Mouse (Mus musculus): ENCODE data around the gene Nt5dc3.

Gene Nt5dc3

GRCm38 (mm10) chr10:86880071-86880806 lies 101.4 kb downstream of the Nt5dc3 start:
- DNase-seq (ENCODE audit: low spot score), result no peak

- no peak for DNase-seq (ENCODE audit: low spot score)
These were observed 102.6 kb downstream of the Nt5dc3 start for GRCm38 (mm10) chr10:86881448-86881847.

GRCm38 (mm10) chr10:86886434-86886833 lies 107.6 kb downstream of the Nt5dc3 start:
- no peak for DNase-seq (ENCODE audit: low spot score)

Measured in ovary, postnatal 14 days (tissue).